ENCODE assay signal across 8 mouse cellular contexts in genomic region chr5:28293990-28294389, GRCm38 (mm10). TPM values are rescaled to one million over a fixed set of nuclear protein-coding genes. Genes with fewer than 3 reads are reported as not detected.
DNase-seq lines count a peak whose midpoint lies in the region; ATAC-seq and TF ChIP-seq lines count a peak whose summit lies in the region.

No protein-coding gene starts in this region.

- H3K36me3 ChIP-seq in forebrain, embryonic 10.5 days (replicated peaks) = no peaks in the 10 kb centered on the region
- no peaks in the 10 kb centered on the region for H3K36me3 ChIP-seq in forebrain, embryonic 12.5 days (replicated peaks)
- H3K36me3 ChIP-seq in embryonic facial prominence, embryonic 10.5 days (replicated peaks) = no peaks in the 10 kb centered on the region
- no peaks in the 10 kb centered on the region for H3K36me3 ChIP-seq in heart, postnatal 0 days (replicated peaks; ENCODE audit: control insufficient read depth, insufficient read depth, low read length)
- no peaks in the 10 kb centered on the region for H3K36me3 ChIP-seq in midbrain, embryonic 14.5 days (ENCODE audit: control insufficient read depth, insufficient read depth, low read length)

- no peak overlapping the region for H3K4me3 ChIP-seq in forebrain, embryonic 10.5 days
- H3K4me3 ChIP-seq in forebrain, embryonic 12.5 days (replicated peaks) = no peak overlapping the region
- H3K4me3 ChIP-seq in embryonic facial prominence, embryonic 10.5 days = no peak overlapping the region
- H3K4me3 ChIP-seq in heart, postnatal 0 days (ENCODE audit: low read depth, low read length) = no peak overlapping the region
- no peak overlapping the region for H3K4me3 ChIP-seq in midbrain, embryonic 14.5 days (replicated peaks; ENCODE audit: low read depth, low read length)

- H3K9me3 ChIP-seq in forebrain, embryonic 10.5 days = no peaks in the 10 kb centered on the region
- H3K9me3 ChIP-seq in forebrain, embryonic 12.5 days = no peaks in the 10 kb centered on the region
- no peaks in the 10 kb centered on the region for H3K9me3 ChIP-seq in embryonic facial prominence, embryonic 10.5 days
- no peaks in the 10 kb centered on the region for H3K9me3 ChIP-seq in heart, postnatal 0 days (replicated peaks; ENCODE audit: control insufficient read depth, low read length)
- H3K9me3 ChIP-seq in midbrain, embryonic 14.5 days (ENCODE audit: control insufficient read depth, low read length) = no peaks in the 10 kb centered on the region

- peak; percentile 98 for TF ChIP-seq CTCF in heart, postnatal 0 days (IDR thresholded peaks at IDR 0.05; ENCODE audit: low read depth)

- no peaks in the 10 kb centered on the region for H3K4me1 ChIP-seq in forebrain, embryonic 10.5 days
- H3K4me1 ChIP-seq in forebrain, embryonic 12.5 days = no peaks in the 10 kb centered on the region
- H3K4me1 ChIP-seq in embryonic facial prominence, embryonic 10.5 days = no peaks in the 10 kb centered on the region
- H3K4me1 ChIP-seq in heart, postnatal 0 days (ENCODE audit: control insufficient read depth, insufficient read depth) = no peaks in the 10 kb centered on the region
- no peaks in the 10 kb centered on the region for H3K4me1 ChIP-seq in midbrain, embryonic 14.5 days (ENCODE audit: control insufficient read depth, insufficient read depth, low read length)

- H3K27ac ChIP-seq in forebrain, embryonic 10.5 days = no peak overlapping the region
- no peak overlapping the region for H3K27ac ChIP-seq in forebrain, embryonic 12.5 days
- H3K27ac ChIP-seq in embryonic facial prominence, embryonic 10.5 days (replicated peaks) = no peak overlapping the region
- no peak overlapping the region for H3K27ac ChIP-seq in heart, postnatal 0 days (ENCODE audit: low read depth)
- no peak overlapping the region for H3K27ac ChIP-seq in midbrain, embryonic 14.5 days (replicated peaks; ENCODE audit: low read depth, low read length)

- no peak for TF ChIP-seq EP300 in heart, postnatal 0 days (IDR thresholded peaks at IDR 0.05; ENCODE audit: low read depth)

- ATAC-seq in forebrain, embryonic 12.5 days (ENCODE audit: low FRiP score) = no peak
- ATAC-seq in heart, postnatal 0 days (ENCODE audit: insufficient read depth, low read depth) = no peak
- ATAC-seq in midbrain, embryonic 14.5 days (ENCODE audit: low FRiP score, low TSS enrichment) = no peak

- WGBS in forebrain, embryonic 10.5 days = 6% methylated on average over 6 of the region's 6 CpGs
- 8% methylated on average over 6 of the region's 6 CpGs for WGBS in forebrain, embryonic 12.5 days
- WGBS in embryonic facial prominence, embryonic 10.5 days = 8% methylated on average over 6 of the region's 6 CpGs
- WGBS in heart, postnatal 0 days = 4% methylated on average over 6 of the region's 6 CpGs
- WGBS in midbrain, embryonic 14.5 days = 8% methylated on average over 6 of the region's 6 CpGs

- peak; percentile 81 for DNase-seq in forebrain, embryonic 10.5 days (ENCODE audit: extremely low spot score, low spot score)
- DNase-seq in adrenal gland, adult 8-10 months = peak; percentile 57
- DNase-seq in embryonic facial prominence, embryonic 10.5 days (ENCODE audit: low spot score) = peak; percentile 85
- DNase-seq in heart, postnatal 0 days (ENCODE audit: low spot score) = peak; percentile 57
- peak; percentile 69 for DNase-seq in left cerebral cortex, adult 11 months (ENCODE audit: low spot score)
- peak; percentile 89 for DNase-seq in midbrain, embryonic 14.5 days
- peak; percentile 71 to 84 for DNase-seq in spleen, postnatal 14 days (ENCODE audit: low spot score in 2 of 2)

- no peaks in the 10 kb centered on the region for H3K27me3 ChIP-seq in forebrain, embryonic 10.5 days (ENCODE audit: poor library complexity, severe bottlenecking)
- 0 out of 2 replicates have a peak, but pooled peaks cover 2% of the 10 kb centered on the region for H3K27me3 ChIP-seq in forebrain, embryonic 12.5 days
- H3K27me3 ChIP-seq in embryonic facial prominence, embryonic 10.5 days (replicated peaks; ENCODE audit: low read depth, poor library complexity, severe bottlenecking) = no peaks in the 10 kb centered on the region
- 0 out of 2 replicates have a peak, but pooled peaks cover 4% of the 10 kb centered on the region for H3K27me3 ChIP-seq in heart, postnatal 0 days (ENCODE audit: control insufficient read depth, insufficient read depth, low read length)
- no peaks in the 10 kb centered on the region for H3K27me3 ChIP-seq in midbrain, embryonic 14.5 days (ENCODE audit: control insufficient read depth, insufficient read depth, low read length)

- H3K4me2 ChIP-seq in forebrain, embryonic 12.5 days = no peak overlapping the region
- no peak overlapping the region for H3K4me2 ChIP-seq in heart, postnatal 0 days (ENCODE audit: low read depth, low read length)
- no peak overlapping the region for H3K4me2 ChIP-seq in midbrain, embryonic 14.5 days (ENCODE audit: low read length)

- no peak overlapping the region for H3K9ac ChIP-seq in forebrain, embryonic 12.5 days
- H3K9ac ChIP-seq in heart, postnatal 0 days (replicated peaks; ENCODE audit: low read depth, low read length) = no peak overlapping the region
- no peak overlapping the region for H3K9ac ChIP-seq in midbrain, embryonic 14.5 days (replicated peaks; ENCODE audit: low read length)

RNA-seq across cellular contexts. Expression of gene Rbm33, which starts 22.9 kb away (rescaled TPM):
- polyA plus RNA-seq in forebrain, embryonic 10.5 days (2016; fragmentation: Nextera tagmentation; extraction: Ambion mirVana) = 14.1 and 15.2 TPM in 2 replicates
- 24.3 and 26.7 TPM in 2 replicates for polyA plus RNA-seq in forebrain, embryonic 12.5 days (2016; fragmentation: Nextera tagmentation; extraction: Ambion mirVana)
- total RNA-seq in adrenal gland, adult 8-10 months (2022) = 10 to 100 TPM; 42.9 to 72.1 (median 55.9) TPM
- polyA plus RNA-seq in embryonic facial prominence, embryonic 10.5 days (2016; fragmentation: Nextera tagmentation; extraction: Ambion mirVana) = 13.9 and 14.7 TPM in 2 replicates
- 16.6 and 17.1 TPM in 2 replicates for total RNA-seq in heart, postnatal 0 days (2014; rRNA removed; ENCODE audit: low replicate concordance)
- polyA plus RNA-seq in heart, postnatal 0 days (2015; fragmentation: Nextera tagmentation; extraction: Ambion mirVana) = 6.4 and 6.6 TPM in 2 replicates
- 24.0 and 31.4 TPM in 2 replicates for polyA plus RNA-seq in midbrain, embryonic 14.5 days (2014; fragmentation: Nextera tagmentation; extraction: Ambion mirVana)

RNA-seq across cellular contexts. Expression of gene Cnpy1, which starts 48.4 kb away (rescaled TPM):
- 0.79 and 1.6 TPM in 2 replicates for polyA plus RNA-seq in forebrain, embryonic 10.5 days (2016; fragmentation: Nextera tagmentation; extraction: Ambion mirVana)
- polyA plus RNA-seq in forebrain, embryonic 12.5 days (2016; fragmentation: Nextera tagmentation; extraction: Ambion mirVana) = 2.9 and 3.2 TPM in 2 replicates
- total RNA-seq in adrenal gland, adult 8-10 months (2022) = not detected
- polyA plus RNA-seq in embryonic facial prominence, embryonic 10.5 days (2016; fragmentation: Nextera tagmentation; extraction: Ambion mirVana) = 1.3 and 5.3 TPM in 2 replicates
- 0.62 TPM in 1 of 2 replicates, not detected in the other for total RNA-seq in heart, postnatal 0 days (2014; rRNA removed; ENCODE audit: low replicate concordance)
- not detected in 2 replicates for polyA plus RNA-seq in heart, postnatal 0 days (2015; fragmentation: Nextera tagmentation; extraction: Ambion mirVana)
- polyA plus RNA-seq in midbrain, embryonic 14.5 days (2014; fragmentation: Nextera tagmentation; extraction: Ambion mirVana) = 67.4 and 99.4 TPM in 2 replicates

Comparison
In these comparisons a context has a peak if more than half of its experiments do, and no peak if none do; other contexts are left out.
1. RNA of gene Cnpy1, which starts 48.4 kb away (polyA plus RNA-seq): 67.4 to 99.4 TPM in midbrain, embryonic 14.5 days; 2.9 to 3.2 TPM in forebrain, embryonic 12.5 days, 0.79 to 1.6 TPM in forebrain, embryonic 10.5 days, 1.3 to 5.3 TPM in embryonic facial prominence, embryonic 10.5 days and not detected in heart, postnatal 0 days; every median in the first group is over 10 times any median in the second.
2. Peak in every context shown above with its lines, with median percentiles within 50 percentile points of each other: DNase-seq.